Mouse (Mus musculus) stomach, embryonic 15.5 days (tissue): ENCODE measurements at regions not wholly inside any gene's neighbourhood (a gene's known extent, or its start where the extent isn't known, plus 50 kb on each side); places are given as distances from the start of the nearest gene placed in this dataset.

Source experiments
- ATAC-seq: fragments of 200-750 bp; cut with Nextera tagmentation; 2 replicates; pipeline ENCODE4 v1.8.0; 2017; ENCODE audit warnings: low read depth, moderate number of reproducible peaks, moderate TSS enrichment; ENCODE audit not compliant: insufficient read depth, low FRiP score
- H3K27ac ChIP-seq: fragments of 300-500 bp; sonication (generic); 2 replicates; pipeline ENCODE4 v1.5.1; 2015; ENCODE audit warnings: mild to moderate bottlenecking, inconsistent platforms
- H3K27me3 ChIP-seq: fragments of 300-500 bp; sonication (generic); replicated peaks from 2 replicates; pipeline ENCODE4 v1.6.1; 2015; ENCODE audit warnings: inconsistent platforms
- H3K36me3 ChIP-seq: fragments of 300-500 bp; sonication (generic); 2 replicates; pipeline ENCODE4 v1.6.1; 2015; ENCODE audit warnings: inconsistent platforms
- H3K4me1 ChIP-seq: fragments of 300-500 bp; sonication (generic); 2 replicates; pipeline ENCODE4 v1.6.1; 2015; ENCODE audit warnings: inconsistent platforms
- H3K4me2 ChIP-seq: fragments of 300-500 bp; sonication (generic); 2 replicates; pipeline ENCODE4 v1.6.1; 2015; ENCODE audit warnings: mild to moderate bottlenecking, inconsistent platforms
- H3K4me3 ChIP-seq: fragments of 300-500 bp; sonication (generic); replicated peaks from 2 replicates; pipeline ENCODE4 v1.5.1; 2015; ENCODE audit warnings: inconsistent platforms
- H3K9ac ChIP-seq: fragments of 300-500 bp; sonication (generic); 2 replicates; pipeline ENCODE4 v1.6.1; 2015; ENCODE audit warnings: inconsistent platforms
- H3K9me3 ChIP-seq: fragments of 300-500 bp; sonication (generic); 2 replicates; pipeline ENCODE4 v1.6.1; 2016; ENCODE audit warnings: inconsistent platforms
- WGBS: fragments of 180-500 bp; shearing (Covaris S2); methylation state at CpG from one replicate; pipeline ENCODE4 v1.1.7; 2015; 5-methylcytosine and 5-hydroxymethylcytosine counted together

DNA sequence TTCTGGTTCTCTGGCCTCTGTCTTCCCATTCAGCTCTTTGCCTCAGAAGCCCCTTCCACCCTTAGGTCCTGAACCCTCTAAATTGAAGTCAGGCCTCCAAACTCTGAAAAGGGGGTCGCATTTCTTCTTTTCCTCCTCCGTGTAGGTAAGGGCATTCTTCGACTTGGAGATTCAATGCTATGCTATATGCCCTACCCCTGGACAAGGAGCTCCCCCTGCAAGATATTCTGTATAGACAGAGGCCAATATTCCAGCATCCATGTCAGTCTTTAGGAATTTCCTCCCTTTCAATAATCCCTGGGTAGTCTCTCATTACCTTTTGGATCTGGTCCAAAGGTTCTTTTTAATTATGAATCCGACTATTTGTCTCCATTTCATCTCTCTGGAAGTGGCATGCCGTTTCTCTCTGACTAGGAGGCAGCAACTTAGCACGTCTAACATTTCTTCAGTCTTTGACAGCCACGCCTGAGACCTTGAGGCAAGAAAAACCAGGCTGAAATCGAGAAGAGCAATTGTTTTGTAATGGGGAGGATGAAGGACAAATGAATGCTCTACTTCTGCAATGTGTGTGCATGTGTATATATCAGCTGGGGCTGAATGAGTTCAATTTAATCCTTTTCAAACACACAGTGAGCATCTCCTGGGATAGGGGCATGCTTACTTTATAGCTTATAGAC lies 921.7 kb upstream of the Lrrc6 start:
- 65% methylated on average over 8 of the region's 8 CpGs for WGBS
- Histone ChIP-seq H3K9me3 (no peaks in the 10 kb centered on the region), H3K9ac (no peak overlapping the region), H3K36me3 (no peaks in the 10 kb centered on the region), H3K27ac (no peak overlapping the region), H3K4me1 (no peaks in the 10 kb centered on the region), H3K4me2 (no peak overlapping the region), H3K27me3 (no peaks in the 10 kb centered on the region), H3K4me3 (no peak overlapping the region)
- no peak for ATAC-seq

DNA sequence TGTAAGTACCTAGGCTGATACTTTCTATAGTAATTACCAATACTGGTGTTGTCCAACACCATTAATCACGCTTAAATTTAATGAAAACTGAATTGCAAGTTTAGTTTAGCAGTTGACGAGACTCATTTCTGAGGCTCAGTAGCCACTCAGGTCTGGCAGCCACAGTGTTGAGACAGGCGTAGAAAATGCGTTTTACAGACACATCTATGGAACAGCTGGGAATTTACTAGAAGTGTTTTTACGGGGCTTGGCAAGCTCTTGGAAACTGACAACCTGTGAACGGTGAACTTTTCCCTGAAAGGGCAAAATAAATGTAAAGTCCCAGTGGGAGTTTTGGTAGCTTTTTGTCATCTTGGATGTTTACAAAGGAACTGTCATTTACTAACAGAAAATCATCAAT lies 920.1 kb upstream of the Lrrc6 start:
- Histone ChIP-seq H3K4me2 (no peak overlapping the region), H3K4me3 (no peak overlapping the region), H3K36me3 (no peaks in the 10 kb centered on the region), H3K27me3 (no peaks in the 10 kb centered on the region), H3K9me3 (no peaks in the 10 kb centered on the region), H3K27ac (no peak overlapping the region), H3K4me1 (no peaks in the 10 kb centered on the region), H3K9ac (no peak overlapping the region)
- 53% methylated on average over 6 of the region's 6 CpGs for WGBS
- no peak for ATAC-seq

DNA sequence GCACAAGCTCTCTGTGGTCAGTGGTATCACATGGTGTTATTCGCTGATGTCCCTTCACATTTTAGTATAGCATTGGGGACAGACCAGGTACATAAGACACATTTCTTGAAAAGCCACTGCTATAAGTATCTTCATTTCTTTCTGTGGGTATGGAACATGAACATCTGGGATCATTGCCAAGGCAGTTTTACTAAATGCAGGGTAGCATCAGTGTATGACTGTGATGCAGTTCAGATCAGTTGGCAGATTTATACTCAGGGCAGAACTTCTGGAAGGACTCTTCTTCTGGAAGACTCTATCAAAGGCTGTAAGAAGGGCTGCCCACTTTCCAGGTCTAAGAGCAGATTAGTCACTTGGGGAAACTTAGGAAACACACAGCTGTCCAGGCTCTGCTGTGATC lies 919.0 kb upstream of the Lrrc6 start:
- Histone ChIP-seq H3K9ac (no peak overlapping the region), H3K4me3 (no peak overlapping the region), H3K9me3 (no peaks in the 10 kb centered on the region), H3K27ac (no peak overlapping the region), H3K4me2 (no peak overlapping the region), H3K27me3 (no peaks in the 10 kb centered on the region), H3K36me3 (no peaks in the 10 kb centered on the region), H3K4me1 (no peaks in the 10 kb centered on the region)
- ATAC-seq = no peak
- WGBS = 92% methylated on average over 1 of the region's 1 CpGs

DNA sequence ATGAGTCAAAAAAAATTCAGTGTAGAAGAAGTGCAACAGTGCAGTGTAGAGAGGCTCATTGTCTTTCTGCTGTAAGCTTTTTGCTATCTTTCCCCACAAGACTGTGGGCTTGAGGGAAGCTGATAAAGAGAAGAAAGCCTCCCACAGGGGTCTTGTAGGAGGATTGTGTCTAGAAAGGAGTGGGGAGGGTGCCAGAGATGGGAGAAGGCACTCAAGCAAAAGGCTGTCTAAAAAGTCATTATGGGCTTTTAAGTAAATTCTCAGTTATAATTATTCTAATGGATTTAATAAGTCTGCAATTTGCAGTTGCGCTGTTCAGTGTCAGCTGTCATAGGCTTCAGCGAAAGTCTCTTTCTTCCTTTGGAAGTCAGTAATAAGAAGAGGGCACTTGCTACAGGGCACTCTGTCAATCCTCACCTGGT lies 917.0 kb upstream of the Lrrc6 start:
- no peak for ATAC-seq

DNA sequence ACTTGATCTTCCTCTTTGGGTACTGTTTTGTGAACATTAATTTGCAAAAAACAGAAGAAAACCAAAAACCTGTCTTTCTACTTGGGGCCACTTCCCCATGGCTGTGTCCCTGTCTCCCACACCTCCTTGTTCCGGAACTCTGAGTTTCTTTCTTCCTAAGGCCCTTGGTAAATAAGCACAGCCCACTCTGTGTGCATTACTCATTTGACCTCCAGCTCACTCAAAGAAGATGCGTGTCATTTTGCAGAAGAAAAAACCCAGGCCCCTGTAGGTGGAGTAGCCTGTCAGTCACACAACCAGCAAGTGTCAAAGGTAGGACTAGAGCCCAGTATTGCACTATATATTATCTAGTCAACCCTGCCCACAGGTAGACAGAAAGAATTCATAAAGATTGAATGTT lies 915.1 kb upstream of the Lrrc6 start:
- ATAC-seq = 0 out of 2 replicates have a peak, but pooled peaks have one; percentile 22
- Histone ChIP-seq H3K9ac (no peak overlapping the region), H3K36me3 (no peaks in the 10 kb centered on the region), H3K4me2 (no peak overlapping the region), H3K4me3 (no peak overlapping the region), H3K4me1 (no peaks in the 10 kb centered on the region), H3K27me3 (no peaks in the 10 kb centered on the region), H3K27ac (no peak overlapping the region), H3K9me3 (no peaks in the 10 kb centered on the region)
- 66% methylated on average over 2 of the region's 2 CpGs for WGBS

More for the DNA sequence above, 917.0 kb upstream of the Lrrc6 start:
- H3K4me2 ChIP-seq = no peak overlapping the region
- H3K9ac ChIP-seq = no peak overlapping the region
- no peaks in the 10 kb centered on the region for H3K27me3 ChIP-seq
- H3K4me3 ChIP-seq = no peak overlapping the region
- H3K9me3 ChIP-seq = no peaks in the 10 kb centered on the region
- H3K36me3 ChIP-seq = no peaks in the 10 kb centered on the region
- 77% methylated on average over 2 of the region's 2 CpGs for WGBS
- H3K27ac ChIP-seq = no peak overlapping the region
- no peaks in the 10 kb centered on the region for H3K4me1 ChIP-seq

DNA sequence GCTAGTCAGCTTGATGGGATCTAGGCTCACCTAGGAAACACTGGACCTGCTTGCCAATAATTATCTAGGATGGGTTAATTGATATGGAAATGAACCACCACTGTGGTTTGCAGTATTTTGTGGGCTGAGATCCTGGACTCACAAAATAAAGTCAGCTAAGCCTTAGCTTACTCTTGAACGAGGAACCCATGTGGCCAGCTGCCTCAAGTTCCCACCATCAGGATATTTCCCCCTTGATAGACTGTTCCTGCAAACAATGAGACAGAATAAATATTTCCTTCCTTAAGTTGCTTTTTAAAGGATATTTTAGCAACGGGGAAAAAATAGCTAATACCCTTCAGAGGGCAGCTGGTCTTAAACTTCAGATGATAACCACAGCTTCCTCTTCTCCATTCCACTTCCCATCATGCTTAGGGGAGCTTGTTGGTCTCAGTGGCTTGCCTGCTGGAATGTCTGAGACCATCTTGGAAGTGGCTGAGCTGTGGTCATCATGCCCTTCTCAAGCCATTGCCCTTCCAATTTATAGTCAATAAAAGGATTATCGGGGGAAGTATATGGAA lies 913.7 kb upstream of the Lrrc6 start:
- Histone ChIP-seq H3K27ac (no peak overlapping the region), H3K4me3 (no peak overlapping the region), H3K9me3 (no peaks in the 10 kb centered on the region), H3K4me2 (no peak overlapping the region), H3K4me1 (no peaks in the 10 kb centered on the region), H3K27me3 (no peaks in the 10 kb centered on the region), H3K9ac (no peak overlapping the region), H3K36me3 (no peaks in the 10 kb centered on the region)
- WGBS = 66% methylated on average over 3 of the region's 3 CpGs
- ATAC-seq = no peak

DNA sequence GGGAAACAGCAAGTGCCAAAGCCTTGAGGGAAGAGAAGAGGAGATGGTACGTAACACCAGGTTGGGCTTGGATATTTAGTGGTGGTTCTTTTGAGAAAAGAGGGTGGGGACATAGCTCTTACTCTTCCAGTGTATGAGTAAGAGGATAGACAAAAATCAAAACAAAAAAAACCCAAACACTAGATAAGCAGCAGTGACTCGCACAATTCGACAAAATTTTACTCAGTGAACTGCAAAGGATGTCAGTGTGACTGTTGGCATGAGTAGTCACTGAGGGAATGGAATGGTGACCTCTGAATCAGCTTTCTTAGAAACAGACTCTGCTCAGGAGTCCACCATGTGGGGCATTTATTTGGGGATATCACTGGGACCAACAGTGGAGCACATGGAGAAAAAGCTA lies 912.9 kb upstream of the Lrrc6 start:
- Histone ChIP-seq H3K9me3 (no peaks in the 10 kb centered on the region), H3K27me3 (no peaks in the 10 kb centered on the region), H3K36me3 (no peaks in the 10 kb centered on the region), H3K9ac (no peak overlapping the region), H3K4me2 (no peak overlapping the region), H3K27ac (no peak overlapping the region), H3K4me3 (no peak overlapping the region), H3K4me1 (no peaks in the 10 kb centered on the region)
- 78% methylated on average over 3 of the region's 3 CpGs for WGBS
- no peak for ATAC-seq

DNA sequence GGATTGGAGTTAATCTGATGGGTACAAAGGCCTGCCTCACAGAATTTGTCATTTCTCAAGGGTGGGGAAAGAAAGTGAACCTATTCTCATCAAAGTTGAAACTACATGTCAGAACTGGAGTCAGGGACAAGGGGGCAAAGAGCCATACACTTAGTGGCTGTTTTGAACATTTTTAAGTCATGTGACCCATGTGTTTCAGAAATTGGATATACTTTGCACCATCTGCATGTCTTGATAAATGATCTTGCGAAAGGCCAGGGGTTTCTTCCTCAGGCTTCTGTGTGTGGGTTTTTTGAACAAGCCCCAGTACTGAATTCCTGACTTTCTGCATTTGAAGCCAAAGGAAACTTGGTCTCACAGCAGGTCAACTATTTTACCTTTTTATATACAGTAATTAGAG lies 911.7 kb upstream of the Lrrc6 start:
- Histone ChIP-seq H3K4me2 (no peak overlapping the region), H3K9me3 (no peaks in the 10 kb centered on the region), H3K9ac (no peak overlapping the region), H3K27me3 (no peaks in the 10 kb centered on the region), H3K4me1 (no peaks in the 10 kb centered on the region), H3K4me3 (no peak overlapping the region), H3K27ac (no peak overlapping the region), H3K36me3 (no peaks in the 10 kb centered on the region)
- no peak for ATAC-seq
- 73% methylated on average over 1 of the region's 1 CpGs for whole genome bisulfite sequencing

DNA sequence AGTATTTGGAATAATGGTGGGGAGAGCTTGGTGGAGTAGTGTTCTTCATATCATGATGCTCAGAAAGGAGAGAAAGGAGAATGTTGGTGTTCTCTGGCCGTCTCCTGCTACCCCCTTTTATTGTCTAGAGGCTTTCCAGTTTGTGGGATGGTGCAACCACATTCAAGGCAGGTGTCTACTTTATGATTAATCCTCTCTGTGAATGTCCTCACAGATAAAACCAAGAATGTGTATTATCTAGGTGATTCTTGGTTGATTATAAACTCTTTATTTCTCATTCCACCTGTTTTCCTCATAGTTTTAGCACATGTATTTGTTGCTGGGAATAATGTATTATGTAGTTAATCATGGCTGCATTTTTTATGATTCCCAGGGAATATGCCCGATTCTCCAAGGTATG lies 910.9 kb upstream of the Lrrc6 start:
- Histone ChIP-seq H3K4me2 (no peak overlapping the region), H3K36me3 (no peaks in the 10 kb centered on the region), H3K9ac (no peak overlapping the region), H3K9me3 (no peaks in the 10 kb centered on the region), H3K4me3 (no peak overlapping the region), H3K27ac (no peak overlapping the region), H3K27me3 (no peaks in the 10 kb centered on the region), H3K4me1 (no peaks in the 10 kb centered on the region)
- WGBS = 81% methylated on average over 2 of the region's 2 CpGs
- no peak for ATAC-seq

DNA sequence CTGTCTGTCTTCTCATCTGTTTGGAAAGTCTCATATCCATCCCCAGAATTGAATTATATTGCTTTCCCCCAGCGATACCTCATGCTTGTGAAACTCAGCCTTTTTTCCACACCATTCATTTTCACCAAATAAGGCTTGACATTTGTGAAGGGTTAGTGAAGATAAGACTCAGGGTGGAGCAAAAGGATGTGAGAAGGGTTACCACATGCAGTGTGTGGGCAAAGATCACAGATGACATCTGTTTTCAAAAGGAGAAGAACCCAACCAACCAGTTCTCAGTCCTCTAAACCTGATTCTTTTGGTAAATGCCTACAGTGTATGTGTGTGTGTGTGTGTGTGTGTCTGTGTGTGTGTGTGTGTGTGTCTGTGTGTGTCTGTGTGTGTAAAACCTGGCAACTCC lies 909.3 kb upstream of the Lrrc6 start:
- Histone ChIP-seq H3K27me3 (no peaks in the 10 kb centered on the region), H3K4me1 (no peaks in the 10 kb centered on the region), H3K9ac (no peak overlapping the region), H3K27ac (no peak overlapping the region), H3K36me3 (no peaks in the 10 kb centered on the region), H3K4me3 (no peak overlapping the region), H3K4me2 (no peak overlapping the region), H3K9me3 (no peaks in the 10 kb centered on the region)
- no peak for ATAC-seq
- WGBS = 61% methylated on average over 1 of the region's 1 CpGs

DNA sequence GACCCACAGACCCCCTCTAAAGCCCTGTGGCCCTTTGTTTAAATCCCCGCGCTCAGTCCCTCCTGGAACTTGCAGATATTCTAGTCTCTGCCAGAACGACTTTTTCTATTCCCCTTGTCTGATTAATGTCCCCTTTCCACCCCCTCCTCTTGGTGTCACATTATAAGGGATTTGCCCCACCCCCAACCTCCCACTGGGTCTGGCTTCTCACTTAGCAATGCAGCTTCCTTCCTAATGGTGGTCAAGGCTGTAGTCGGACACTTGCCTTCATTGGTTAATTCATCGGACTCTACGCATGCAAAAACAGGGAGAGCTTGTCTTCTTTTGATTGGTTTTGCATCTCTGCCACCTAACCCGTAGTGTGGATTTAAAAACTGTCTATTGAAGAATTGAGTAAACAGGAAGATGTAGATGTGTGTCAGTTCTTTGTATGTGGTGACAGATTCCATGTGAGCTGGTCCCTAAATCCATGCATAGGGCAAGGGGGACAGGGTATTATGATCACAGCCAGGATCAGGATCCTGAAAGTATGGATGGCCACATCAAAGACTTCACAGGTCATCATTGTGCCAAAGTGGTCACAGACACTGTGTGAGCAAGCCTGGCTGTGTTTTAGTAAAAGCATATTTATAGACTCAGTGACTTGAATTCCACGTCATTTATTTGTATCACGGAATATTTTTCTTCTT lies 908.3 kb upstream of the Lrrc6 start:
- 65% methylated on average over 9 of the region's 9 CpGs for WGBS
- no peaks in the 10 kb centered on the region for H3K36me3 ChIP-seq
- no peak overlapping the region for H3K4me2 ChIP-seq
- no peaks in the 10 kb centered on the region for H3K4me1 ChIP-seq
- H3K4me3 ChIP-seq = no peak overlapping the region
- no peak for ATAC-seq
- no peak overlapping the region for H3K9ac ChIP-seq
- no peak overlapping the region for H3K27ac ChIP-seq
- no peaks in the 10 kb centered on the region for H3K9me3 ChIP-seq
- no peaks in the 10 kb centered on the region for H3K27me3 ChIP-seq

DNA sequence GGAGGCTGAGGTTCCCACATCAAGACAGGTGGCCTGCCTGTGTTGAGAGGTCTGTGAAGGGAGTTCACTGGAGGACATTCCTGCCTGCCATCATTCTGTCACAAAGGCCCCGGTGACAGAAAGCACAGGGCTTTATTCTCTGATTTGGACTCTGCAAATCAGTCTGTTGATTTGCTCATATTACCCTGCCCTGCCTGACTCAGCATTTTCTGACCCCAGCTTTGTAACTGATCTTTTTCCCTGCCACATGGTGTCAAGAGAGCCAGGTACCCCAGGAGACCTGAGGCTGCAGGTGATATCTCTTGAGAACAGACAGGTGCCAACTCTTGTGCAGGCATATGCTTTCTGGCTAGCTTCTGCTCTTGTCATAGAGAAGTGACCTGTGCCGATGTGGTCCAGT lies 906.5 kb upstream of the Lrrc6 start:
- no peak for ATAC-seq
- Histone ChIP-seq H3K9ac (no peak overlapping the region), H3K4me1 (no peaks in the 10 kb centered on the region), H3K9me3 (no peaks in the 10 kb centered on the region), H3K4me3 (no peak overlapping the region), H3K36me3 (no peaks in the 10 kb centered on the region), H3K27ac (no peak overlapping the region), H3K27me3 (no peaks in the 10 kb centered on the region), H3K4me2 (no peak overlapping the region)
- WGBS = 70% methylated on average over 2 of the region's 2 CpGs
